ENCODE assay signal across 8 mouse cellular contexts in the genomic region with DNA sequence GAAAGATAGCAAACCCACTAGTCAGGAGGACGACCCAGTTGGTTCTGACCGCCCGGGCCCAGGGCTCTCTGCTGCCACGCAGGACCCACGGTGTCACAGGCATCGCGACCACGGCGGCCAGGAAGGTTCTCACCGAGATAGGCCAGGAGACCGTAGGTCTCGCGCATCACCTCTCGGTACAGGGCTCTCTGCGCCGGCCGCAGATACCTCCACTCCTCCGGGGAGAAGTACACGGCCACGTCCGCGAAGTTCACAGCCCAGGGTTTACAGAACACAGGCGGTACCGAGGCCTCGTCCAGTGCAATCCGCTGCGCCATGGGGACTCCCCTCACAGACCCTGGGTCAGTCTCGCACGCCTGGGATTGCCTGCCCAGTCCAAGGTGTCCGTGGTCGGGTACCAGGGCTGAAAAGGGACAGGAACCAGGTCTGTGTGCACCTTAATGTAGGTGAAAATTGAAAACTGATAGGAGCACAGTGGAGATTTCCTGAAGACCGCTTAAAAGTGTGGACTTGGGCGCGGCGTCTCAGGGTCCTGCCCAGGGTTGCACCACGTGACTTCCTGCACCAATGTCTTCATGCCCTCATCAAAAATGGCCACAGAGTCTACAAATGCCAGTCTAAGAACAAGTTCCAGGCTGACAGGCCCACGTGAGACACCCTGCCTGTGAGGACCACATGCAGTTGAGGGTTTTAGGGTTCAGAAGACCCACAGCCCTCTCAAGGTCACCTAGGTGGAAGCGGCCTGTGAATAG. TPM values are rescaled to one million over a fixed set of nuclear protein-coding genes. Genes with fewer than 3 reads are reported as not detected.
DNase-seq lines count a peak whose midpoint lies in the region; ATAC-seq and TF ChIP-seq lines count a peak whose summit lies in the region.

TSS of gene 9130019O22Rik (minus strand) at position 526 of the 752 bp plus-strand sequence.

- no peak within 1 kb of the TSS for H3K27ac ChIP-seq in ES-E14 (ENCODE audit: insufficient read depth, low read depth, low read length, poor library complexity, severe bottlenecking)
- H3K27ac ChIP-seq in forebrain, embryonic 14.5 days (ENCODE audit: low read depth, low read length): no peak within 1 kb of the TSS
- H3K27ac ChIP-seq in liver, postnatal 0 days (ENCODE audit: low read depth): peak within 1 kb of the TSS; percentile 67; the same call in 1 of the 2 replicates
- peak within 1 kb of the TSS; percentile 64; the same call in 1 of the 2 replicates for H3K27ac ChIP-seq in neural tube, embryonic 13.5 days (replicated peaks)

- peak within 1 kb of the TSS; percentile 78 for H3K9ac ChIP-seq in ES-E14 (ENCODE audit: insufficient read depth, low read depth, low read length, poor library complexity, severe bottlenecking)
- peak within 1 kb of the TSS; percentile 68 for H3K9ac ChIP-seq in forebrain, embryonic 14.5 days (ENCODE audit: low read length)
- peak within 1 kb of the TSS; percentile 81 for H3K9ac ChIP-seq in liver, postnatal 0 days (replicated peaks)
- peak within 1 kb of the TSS; percentile 75 for H3K9ac ChIP-seq in neural tube, embryonic 13.5 days

- in situ Hi-C loops in ES-E14 (cut with MboI; ENCODE audit: low sequenced_read_pairs in 2 of 2, unreplicated experiment in 2 of 2): no loop called here

- H3K4me2 ChIP-seq in forebrain, embryonic 14.5 days (ENCODE audit: low read length): peak within 1 kb of the TSS; percentile 59
- H3K4me2 ChIP-seq in liver, postnatal 0 days (ENCODE audit: low read depth, low read length): peak within 1 kb of the TSS; percentile 85
- H3K4me2 ChIP-seq in neural tube, embryonic 13.5 days: peak within 1 kb of the TSS; percentile 65

- no peak for TF ChIP-seq CTCF in liver, postnatal 0 days (IDR thresholded peaks at IDR 0.05; ENCODE audit: low read depth)

- H3K27me3 ChIP-seq in forebrain, embryonic 14.5 days (replicated peaks; ENCODE audit: control insufficient read depth, insufficient read depth, low read length): no peaks in the 10 kb centered on the region
- H3K27me3 ChIP-seq in liver, postnatal 0 days (ENCODE audit: insufficient read depth, low read length): no peaks in the 10 kb centered on the region
- no peaks in the 10 kb centered on the region for H3K27me3 ChIP-seq in neural tube, embryonic 13.5 days

- ATAC-seq in forebrain, embryonic 14.5 days: peak; percentile 92
- ATAC-seq in liver, postnatal 0 days: peak; percentile 94
- ATAC-seq in neural tube, embryonic 13.5 days (ENCODE audit: low read depth): peak; percentile 89

- H3K9me3 ChIP-seq in ES-E14 (ENCODE audit: control insufficient read depth, insufficient read depth, low read depth, low read length): no peaks in the 10 kb centered on the region
- H3K9me3 ChIP-seq in forebrain, embryonic 14.5 days (replicated peaks; ENCODE audit: control insufficient read depth, low read length): no peaks in the 10 kb centered on the region
- H3K9me3 ChIP-seq in liver, postnatal 0 days (ENCODE audit: low read length): no peaks in the 10 kb centered on the region
- H3K9me3 ChIP-seq in neural tube, embryonic 13.5 days: no peaks in the 10 kb centered on the region

- TF ChIP-seq EP300 in liver, postnatal 0 days (IDR thresholded peaks at IDR 0.05; ENCODE audit: low read depth): no peak

- peak; percentile 88 for DNase-seq in ES-E14 (ENCODE audit: low read depth, low spot score)
- DNase-seq in cerebellum, adult 11-12 months: peak; percentile 91
- DNase-seq in forebrain, embryonic 14.5 days (ENCODE audit: low spot score): peak; percentile 94
- peak; percentile 88 to 94 for DNase-seq in heart, postnatal 14 days
- DNase-seq in layer of hippocampus, adult 11-12 months (ENCODE audit: low spot score): peak; percentile 97
- peak; percentile 85 for DNase-seq in liver, postnatal 0 days
- DNase-seq in telencephalon, adult 2 months (ENCODE audit: low read depth, low spot score): peak; percentile 84

- WGBS in forebrain, embryonic 14.5 days: 24% methylated on average over 37 of the region's 38 CpGs
- WGBS in liver, postnatal 0 days (ENCODE audit: insufficient replicate concordance): 15% methylated on average over 37 of the region's 38 CpGs
- 14% methylated on average over 38 of the region's 38 CpGs for WGBS in neural tube, embryonic 13.5 days

- H3K4me1 ChIP-seq in ES-E14 (ENCODE audit: control insufficient read depth in 2 of 2, insufficient read depth in 2 of 2, low read length in 2 of 2, poor library complexity in 1 of 2): no peaks in the 10 kb centered on the region; a peak in 1 of 4 replicates
- H3K4me1 ChIP-seq in forebrain, embryonic 14.5 days (ENCODE audit: control insufficient read depth, insufficient read depth, low read length): no peaks in the 10 kb centered on the region
- no peaks in the 10 kb centered on the region; the same call in 1 of the 2 replicates for H3K4me1 ChIP-seq in liver, postnatal 0 days (ENCODE audit: insufficient read depth)
- 0 out of 2 replicates have a peak, but pooled peaks cover 10% of the 10 kb centered on the region for H3K4me1 ChIP-seq in neural tube, embryonic 13.5 days (replicated peaks)

- intact Hi-C loops in heart, postnatal 14 days (cut with DNase I): no loop called here

- H3K4me3 ChIP-seq in ES-E14 (ENCODE audit: insufficient read depth in 1 of 2, low read depth in 1 of 2, low read length in 2 of 2, poor library complexity in 1 of 2, severe bottlenecking in 1 of 2): peak within 1 kb of the TSS; percentile 70 to 77
- peak within 1 kb of the TSS; percentile 51 for H3K4me3 ChIP-seq in forebrain, embryonic 14.5 days (ENCODE audit: low read depth, low read length)
- H3K4me3 ChIP-seq in liver, postnatal 0 days (ENCODE audit: low read depth, low read length): peak within 1 kb of the TSS; percentile 68
- H3K4me3 ChIP-seq in neural tube, embryonic 13.5 days: peak within 1 kb of the TSS; percentile 60

- H3K36me3 ChIP-seq in ES-E14 (ENCODE audit: control insufficient read depth, insufficient read depth, low read length, poor library complexity, severe bottlenecking): peaks cover 9% of the 10 kb centered on the region; the same call in 1 of the 2 replicates
- H3K36me3 ChIP-seq in forebrain, embryonic 14.5 days (ENCODE audit: control insufficient read depth, insufficient read depth, low read length): peaks cover 7% of the 10 kb centered on the region
- no peaks in the 10 kb centered on the region for H3K36me3 ChIP-seq in liver, postnatal 0 days (replicated peaks; ENCODE audit: insufficient read depth, low read length)
- peaks cover 35% of the 10 kb centered on the region for H3K36me3 ChIP-seq in neural tube, embryonic 13.5 days

TF ChIP-seq in ES-E14, 5 proteins besides CTCF, POLR2A, EP300 and RAD21:
- TF ChIP-seq HCFC1 (IDR thresholded peaks at IDR 0.05; ENCODE audit: borderline replicate concordance, insufficient read depth, low read length) (peak; percentile 87), MAFK (IDR thresholded peaks at IDR 0.05; ENCODE audit: insufficient read depth, low read depth, low read length) (no peak)

RNA-seq across cellular contexts. Expression of gene 9130019O22Rik, which starts in this region (rescaled TPM):
- total RNA-seq in ES-E14 (2012; rRNA removed): 4.1 and 4.2 TPM in 2 replicates
- 5.5 and 6.6 TPM in 2 replicates for polyA plus RNA-seq in forebrain, embryonic 14.5 days (2014; fragmentation: Nextera tagmentation; extraction: Ambion mirVana)
- 1 to 10 TPM; 2.4 to 3.3 TPM for total RNA-seq in heart, postnatal 14 days (2021)
- 0.89 and 1.2 TPM in 2 replicates for polyA plus RNA-seq in liver, postnatal 0 days (2015; fragmentation: Nextera tagmentation; extraction: Ambion mirVana)
- polyA plus RNA-seq in neural tube, embryonic 13.5 days (2015; fragmentation: Nextera tagmentation; extraction: Ambion mirVana): 4.2 and 5.0 TPM in 2 replicates

Comparison
In these comparisons a context has a peak if more than half of its experiments do, and no peak if none do; other contexts are left out.
1. H3K27ac ChIP-seq: peak in liver, postnatal 0 days (single experiment) and neural tube, embryonic 13.5 days (single experiment); none in ES-E14 (single experiment) and forebrain, embryonic 14.5 days (single experiment).
2. Peak in every context shown above with its lines, with median percentiles within 50 percentile points of each other: DNase-seq, H3K4me3 ChIP-seq, H3K9ac ChIP-seq, ATAC-seq and H3K4me2 ChIP-seq.